ENCODE assay signal across 24 mouse cellular contexts in genomic region chr8:119505488-119505887, GRCm38 (mm10). TPM values are rescaled to one million over a fixed set of nuclear protein-coding genes. Genes with fewer than 3 reads are reported as not detected.
A peak's percentile ranks its signal among the peaks of the same experiment; 100 is the strongest.
DNase-seq lines count a peak whose midpoint lies in the region; ATAC-seq lines count a peak whose summit lies in the region.
"Had no signal": no experiment of that assay in that cellular context is flagged by ENCODE, and none has a peak within 500 bp of the region (broad histone marks: within the 10 kb centered on the region; RNA-seq: fewer than 3 reads in every experiment).

No protein-coding gene starts in this region.

- peaks cover 49% of the 10 kb centered on the region for H3K36me3 ChIP-seq in forebrain, embryonic 10.5 days (replicated peaks)
- H3K36me3 ChIP-seq in forebrain, embryonic 12.5 days (replicated peaks) = peaks cover 41% of the 10 kb centered on the region
- peaks cover 46% of the 10 kb centered on the region for H3K36me3 ChIP-seq in midbrain, embryonic 13.5 days

- no peak overlapping the region for H3K4me2 ChIP-seq in forebrain, embryonic 12.5 days
- H3K4me2 ChIP-seq in midbrain, embryonic 13.5 days (replicated peaks) = no peak overlapping the region
- H3K4me2 ChIP-seq: embryonic facial prominence, embryonic 13.5 days; limb, embryonic 15.5 days; neural tube, embryonic 15.5 days; stomach, embryonic 15.5 days had no signal

- no peaks in the 10 kb centered on the region for H3K9me3 ChIP-seq in forebrain, embryonic 10.5 days
- H3K9me3 ChIP-seq in forebrain, embryonic 12.5 days = no peaks in the 10 kb centered on the region
- no peaks in the 10 kb centered on the region for H3K9me3 ChIP-seq in midbrain, embryonic 13.5 days
- H3K9me3 ChIP-seq: embryonic facial prominence, embryonic 13.5 days; G1E; limb, embryonic 15.5 days; neural tube, embryonic 15.5 days; stomach, embryonic 15.5 days had no signal

- H3K27me3 ChIP-seq in forebrain, embryonic 10.5 days (ENCODE audit: poor library complexity, severe bottlenecking) = peaks cover 61% of the 10 kb centered on the region
- peaks cover 16% of the 10 kb centered on the region; the same call in 1 of the 2 replicates for H3K27me3 ChIP-seq in forebrain, embryonic 12.5 days
- H3K27me3 ChIP-seq in midbrain, embryonic 13.5 days = no peaks in the 10 kb centered on the region
- H3K27me3 ChIP-seq: embryonic facial prominence, embryonic 13.5 days; limb, embryonic 15.5 days; stomach, embryonic 15.5 days had no signal

- H3K4me1 ChIP-seq in forebrain, embryonic 10.5 days = peaks cover 56% of the 10 kb centered on the region
- peaks cover 41% of the 10 kb centered on the region for H3K4me1 ChIP-seq in forebrain, embryonic 12.5 days
- H3K4me1 ChIP-seq in midbrain, embryonic 13.5 days (replicated peaks) = peaks cover 36% of the 10 kb centered on the region
- H3K4me1 ChIP-seq: neural tube, embryonic 15.5 days had no signal

- peak overlapping the region; percentile 63; the same call in 1 of the 2 replicates for H3K27ac ChIP-seq in forebrain, embryonic 10.5 days
- H3K27ac ChIP-seq in forebrain, embryonic 12.5 days = no peak overlapping the region
- H3K27ac ChIP-seq in midbrain, embryonic 13.5 days = peak overlapping the region; percentile 45
- H3K27ac ChIP-seq: embryonic facial prominence, embryonic 13.5 days; limb, embryonic 15.5 days; neural tube, embryonic 15.5 days; stomach, embryonic 15.5 days had no signal

- ATAC-seq in forebrain, embryonic 12.5 days (ENCODE audit: low FRiP score) = no peak
- peak; percentile 19; the same call in 1 of the 2 replicates for ATAC-seq in midbrain, embryonic 13.5 days

- H3K9ac ChIP-seq in forebrain, embryonic 12.5 days = no peak overlapping the region
- 0 out of 2 replicates have a peak overlapping the region, but pooled peaks have one; percentile 10 for H3K9ac ChIP-seq in midbrain, embryonic 13.5 days (replicated peaks)
- H3K9ac ChIP-seq: embryonic facial prominence, embryonic 13.5 days; limb, embryonic 15.5 days; neural tube, embryonic 15.5 days; stomach, embryonic 15.5 days had no signal

- H3K4me3 ChIP-seq in forebrain, embryonic 10.5 days = no peak overlapping the region
- H3K4me3 ChIP-seq in forebrain, embryonic 12.5 days (replicated peaks) = no peak overlapping the region
- no peak overlapping the region for H3K4me3 ChIP-seq in midbrain, embryonic 13.5 days (replicated peaks)
- H3K4me3 ChIP-seq: embryonic facial prominence, embryonic 13.5 days; limb, embryonic 15.5 days; myocyte; neural tube, embryonic 15.5 days; stomach, embryonic 15.5 days had no signal

- no peak for DNase-seq in forebrain, embryonic 10.5 days (ENCODE audit: extremely low spot score, low spot score)
- DNase-seq in retina, postnatal 1 day = peak; percentile 42
- DNase-seq in retina, embryonic 14.5 days (ENCODE audit: low spot score) = no peak
- no peak for DNase-seq in urinary bladder, adult 2 months (ENCODE audit: low spot score)
- DNase-seq in spleen, postnatal 10 days (ENCODE audit: low spot score in 2 of 2) = no peak
- DNase-seq: adrenal gland, postnatal 36 days; cerebellum, adult 8-10 months; gastrocnemius, postnatal 14 days; heart, adult 18-20 months; heart, postnatal 4 days; kidney, adult 18-20 months; kidney, postnatal 10 days; lung, postnatal 10 days; right cerebral cortex, postnatal 25 days had no signal

- WGBS in forebrain, embryonic 10.5 days = 23% methylated on average over 9 of the region's 9 CpGs
- 17% methylated on average over 9 of the region's 9 CpGs for WGBS in forebrain, embryonic 12.5 days
- WGBS in midbrain, embryonic 13.5 days = 18% methylated on average over 9 of the region's 9 CpGs

RNA-seq across cellular contexts. Expression of gene Slc38a8, which starts 4.0 kb away (rescaled TPM):
- 1.0 and 4.4 TPM in 2 replicates for polyA plus RNA-seq in forebrain, embryonic 10.5 days (2016; fragmentation: Nextera tagmentation; extraction: Ambion mirVana)
- 0.20 TPM in 1 of 2 replicates, not detected in the other for polyA plus RNA-seq in forebrain, embryonic 12.5 days (2016; fragmentation: Nextera tagmentation; extraction: Ambion mirVana)
- polyA plus RNA-seq in midbrain, embryonic 13.5 days (2015; fragmentation: Nextera tagmentation; extraction: Ambion mirVana) = not detected in 2 replicates
- 0.04 and 0.08 TPM in 2 replicates for polyA plus RNA-seq in urinary bladder, adult 2 months (2012; rRNA removed)
- polyA plus RNA-seq: G1E; heart, embryonic 14.5 days; limb, embryonic 15.5 days; liver, embryonic 16.5 days; myocyte; neural tube, embryonic 15.5 days; stomach, embryonic 15.5 days had no signal

RNA-seq across cellular contexts. Expression of gene Mbtps1, which starts 53.0 kb away (rescaled TPM):
- 106 TPM in 2 replicates for polyA plus RNA-seq in forebrain, embryonic 10.5 days (2016; fragmentation: Nextera tagmentation; extraction: Ambion mirVana)
- 89.7 and 92.4 TPM in 2 replicates for polyA plus RNA-seq in forebrain, embryonic 12.5 days (2016; fragmentation: Nextera tagmentation; extraction: Ambion mirVana)
- polyA plus RNA-seq in midbrain, embryonic 13.5 days (2015; fragmentation: Nextera tagmentation; extraction: Ambion mirVana) = 67.7 and 70.4 TPM in 2 replicates
- polyA plus RNA-seq in urinary bladder, adult 2 months (2012; rRNA removed) = 90.6 and 92.1 TPM in 2 replicates

RNA-seq across cellular contexts. Expression of gene Necab2, which starts 59.0 kb away (rescaled TPM):
- polyA plus RNA-seq in forebrain, embryonic 10.5 days (2016; fragmentation: Nextera tagmentation; extraction: Ambion mirVana) = 15.5 and 19.1 TPM in 2 replicates
- polyA plus RNA-seq in forebrain, embryonic 12.5 days (2016; fragmentation: Nextera tagmentation; extraction: Ambion mirVana) = 14.6 and 15.4 TPM in 2 replicates
- polyA plus RNA-seq in midbrain, embryonic 13.5 days (2015; fragmentation: Nextera tagmentation; extraction: Ambion mirVana) = 34.9 and 37.6 TPM in 2 replicates
- 0.08 and 0.12 TPM in 2 replicates for polyA plus RNA-seq in urinary bladder, adult 2 months (2012; rRNA removed)
- polyA plus RNA-seq: G1E, myocyte had no signal

Comparison
In these comparisons a context has a peak if more than half of its experiments do, and no peak if none do; other contexts are left out.
1. RNA of gene Necab2, which starts 59.0 kb away (polyA plus RNA-seq): 34.9 to 37.6 TPM in midbrain, embryonic 13.5 days, 15.5 to 19.1 TPM in forebrain, embryonic 10.5 days and 14.6 to 15.4 TPM in forebrain, embryonic 12.5 days; 0.08 to 0.12 TPM in urinary bladder, adult 2 months; every median in the first group is over 10 times any median in the second.